Mouse (Mus musculus): Measurements from ENCODE around the gene Sec22b.

DNA sequence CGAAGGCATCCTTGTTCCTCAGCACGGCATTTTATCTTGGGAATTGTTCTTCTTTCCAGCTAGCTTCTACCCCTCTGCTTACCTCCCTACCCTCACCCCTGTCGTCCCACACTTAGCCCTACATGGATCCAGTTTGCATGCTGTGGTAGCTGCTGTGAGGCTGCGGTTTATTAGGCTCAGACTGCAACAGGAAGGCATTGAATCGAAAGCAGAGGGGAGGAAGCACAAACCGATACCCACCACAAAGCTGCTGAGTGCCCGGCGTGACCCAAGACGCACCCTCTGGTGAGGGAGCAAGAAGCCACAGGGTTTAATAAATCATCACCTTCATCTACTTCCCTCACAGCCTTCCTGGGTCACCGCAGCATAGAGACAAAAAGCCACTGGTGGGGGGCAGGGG is 31.1 kb downstream of the Sec22b start:
- no peak for TF ChIP-seq TAL1 (IDR thresholded peaks at IDR 0.05; ENCODE audit: low read length)
- TF ChIP-seq GATA1 (IDR thresholded peaks at IDR 0.05; ENCODE audit: low read length): no peak
